Mouse (Mus musculus): ENCODE measurements around the gene Sec24d. TPM values are rescaled to one million over a fixed set of nuclear protein-coding genes. Genes with fewer than 3 reads are reported as not detected.
A peak's percentile ranks its signal among the peaks of the same experiment; 100 is the strongest.
"Not testable (repeated sequence)": the region's sequence is repeated elsewhere in the genome, so short reads cannot be mapped to it uniquely, and the experiment has no call there.

Gene Sec24d
- polyA plus RNA-seq, 1 experiment from 2014 or later = 19.3 TPM

DNA sequence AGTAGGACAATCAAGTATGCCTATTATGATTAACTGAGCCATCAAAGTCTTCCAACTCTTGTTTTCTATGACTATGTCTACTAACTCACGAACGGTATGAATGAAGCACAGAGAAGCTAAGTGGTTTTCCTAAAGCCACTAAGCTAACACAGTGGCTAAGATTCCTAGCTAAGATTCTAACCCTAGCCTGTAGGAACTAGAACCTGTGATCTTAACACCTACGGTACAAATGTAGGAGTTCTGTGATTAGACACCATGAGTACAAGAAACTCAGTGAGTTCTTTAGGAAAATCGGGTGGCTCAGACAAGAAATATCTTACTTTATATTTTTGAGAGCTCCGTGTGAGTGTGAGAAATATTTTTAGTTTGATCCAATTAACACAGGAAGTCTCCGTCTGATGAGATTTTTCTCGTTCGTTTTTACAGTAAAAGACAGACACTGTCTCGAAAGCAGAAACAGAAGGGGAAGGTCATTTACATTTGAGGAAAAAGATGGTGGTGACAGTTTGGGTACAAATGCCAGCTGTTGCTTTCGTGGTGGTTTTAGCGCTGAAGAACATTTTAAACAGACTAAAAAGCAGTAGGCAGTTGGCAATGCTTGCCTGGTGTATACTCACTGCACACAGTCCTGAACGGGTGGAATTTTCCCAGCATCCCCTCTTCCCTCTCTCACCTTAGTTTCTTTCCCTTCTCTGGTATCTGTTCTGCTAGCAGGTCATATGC, 81.0 kb downstream of the Sec24d start:
- 77% methylated on average over 12 of the region's 12 CpGs for WGBS
- H3K27me3 ChIP-seq = no peaks in the 10 kb centered on the region
- peak; percentile 70 for ATAC-seq (replicated peaks)
- no peak overlapping the region for H3K4me3 ChIP-seq
- no peak overlapping the region for H3K27ac ChIP-seq (replicated peaks)
- H3K4me2 ChIP-seq (replicated peaks) = no peak overlapping the region
- H3K4me1 ChIP-seq = no peaks in the 10 kb centered on the region
- H3K9ac ChIP-seq (replicated peaks) = no peak overlapping the region
- no peaks in the 10 kb centered on the region for H3K36me3 ChIP-seq
- H3K9me3 ChIP-seq = no peaks in the 10 kb centered on the region

DNA sequence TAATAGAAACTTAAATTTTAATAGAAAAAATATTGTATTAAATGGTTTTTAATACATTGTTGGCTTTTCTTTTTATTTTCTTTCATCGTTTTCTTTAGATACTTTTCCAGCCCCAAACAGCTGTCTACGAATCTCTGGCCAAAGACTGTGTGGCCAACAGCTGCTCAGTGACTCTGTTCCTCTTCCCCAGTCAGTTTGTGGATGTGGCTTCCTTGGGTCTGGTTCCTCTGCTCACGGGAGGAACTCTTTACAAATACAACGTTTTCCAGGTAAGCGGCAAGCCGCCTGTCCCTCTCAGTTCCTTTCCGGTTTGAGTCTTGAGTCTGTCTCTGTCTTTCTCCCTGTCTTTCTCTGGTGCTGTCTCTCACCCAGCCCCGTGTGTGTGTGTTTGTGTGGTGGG, 83.3 kb downstream of the Sec24d start:
- H3K27me3 ChIP-seq = no peaks in the 10 kb centered on the region
- H3K9me3 ChIP-seq = no peaks in the 10 kb centered on the region
- no peak for ATAC-seq (replicated peaks)
- no peak overlapping the region for H3K27ac ChIP-seq (replicated peaks)
- no peak overlapping the region for H3K4me2 ChIP-seq (replicated peaks)
- no peak overlapping the region for H3K4me3 ChIP-seq
- no peaks in the 10 kb centered on the region for H3K4me1 ChIP-seq
- WGBS = 92% methylated on average over 8 of the region's 8 CpGs
- no peak overlapping the region for H3K9ac ChIP-seq (replicated peaks)
- H3K36me3 ChIP-seq = no peaks in the 10 kb centered on the region

DNA sequence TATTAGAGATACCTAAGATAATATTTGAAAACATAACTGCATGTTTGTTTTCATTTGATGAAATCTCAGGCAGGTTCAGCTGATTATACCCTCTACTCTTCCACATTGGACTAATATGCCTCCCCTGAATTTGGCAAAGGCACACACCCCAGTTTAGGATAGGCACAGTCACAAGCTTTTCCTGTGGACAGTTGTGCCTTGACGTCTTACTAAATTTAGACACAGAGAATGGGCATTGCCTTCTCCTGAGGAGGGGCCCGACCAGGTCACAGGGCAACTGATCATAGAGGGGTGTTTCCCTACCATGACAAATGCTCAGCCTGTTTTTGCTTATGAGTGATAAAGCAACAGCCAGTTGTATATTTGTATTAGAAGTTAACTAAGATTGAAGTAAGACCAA, 84.3 kb downstream of the Sec24d start:
- 84% methylated on average over 2 of the region's 2 CpGs for WGBS
- H3K9ac ChIP-seq (replicated peaks) = no peak overlapping the region
- H3K27ac ChIP-seq (replicated peaks) = no peak overlapping the region
- no peaks in the 10 kb centered on the region for H3K4me1 ChIP-seq
- no peaks in the 10 kb centered on the region for H3K36me3 ChIP-seq
- H3K27me3 ChIP-seq = no peaks in the 10 kb centered on the region
- no peak for ATAC-seq (replicated peaks)
- no peaks in the 10 kb centered on the region for H3K9me3 ChIP-seq
- no peak overlapping the region for H3K4me3 ChIP-seq
- no peak overlapping the region for H3K4me2 ChIP-seq (replicated peaks)

DNA sequence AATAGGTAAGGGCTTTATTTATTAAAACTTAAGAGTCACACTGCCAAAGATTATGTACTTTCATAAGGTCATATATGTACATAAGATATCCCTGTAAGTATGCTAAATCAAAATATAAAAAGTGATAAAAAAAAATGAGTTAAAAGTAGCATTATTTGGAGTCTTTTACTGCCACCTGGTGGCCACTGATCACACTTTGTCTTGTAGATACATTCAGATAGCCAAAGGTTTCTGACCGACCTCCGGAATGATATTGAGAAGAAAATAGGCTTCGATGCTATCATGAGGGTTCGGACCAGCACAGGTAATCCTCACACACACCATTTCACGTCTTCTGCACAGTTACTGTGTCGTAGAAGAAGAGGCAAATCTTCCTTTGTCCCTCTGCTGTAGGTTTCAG, 85.9 kb downstream of the Sec24d start:
- Histone ChIP-seq H3K4me2 (replicated peaks) (no peak overlapping the region), H3K4me3 (no peak overlapping the region), H3K27me3 (no peaks in the 10 kb centered on the region), H3K36me3 (no peaks in the 10 kb centered on the region), H3K9me3 (no peaks in the 10 kb centered on the region), H3K27ac (replicated peaks) (no peak overlapping the region), H3K4me1 (no peaks in the 10 kb centered on the region), H3K9ac (replicated peaks) (no peak overlapping the region)
- ATAC-seq (replicated peaks) = peak; percentile 44
- WGBS = 64% methylated on average over 6 of the region's 6 CpGs

DNA sequence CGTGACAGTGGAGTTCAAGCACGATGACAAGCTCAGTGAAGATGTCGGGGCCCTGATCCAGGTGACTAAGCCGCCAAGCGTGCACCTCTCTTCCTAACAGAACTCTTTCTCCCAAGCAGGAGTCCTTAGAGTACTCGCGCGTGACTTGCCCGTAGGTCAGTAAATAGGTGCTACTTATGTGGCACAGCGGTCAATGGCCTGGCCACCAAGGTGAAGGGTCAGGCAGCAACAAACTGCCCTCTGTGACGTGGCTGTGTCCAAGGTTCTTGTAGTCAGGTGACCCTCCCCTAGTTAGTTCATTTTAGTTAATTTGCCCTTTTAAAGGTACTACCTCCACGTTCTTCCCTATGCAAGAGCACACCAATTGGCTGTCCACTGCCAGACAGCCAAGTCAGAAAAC, 86.4 kb downstream of the Sec24d start:
- Histone ChIP-seq H3K4me3 (no peak overlapping the region), H3K27ac (replicated peaks) (no peak overlapping the region), H3K4me1 (no peaks in the 10 kb centered on the region), H3K4me2 (replicated peaks) (no peak overlapping the region), H3K27me3 (no peaks in the 10 kb centered on the region), H3K9ac (replicated peaks) (no peak overlapping the region), H3K9me3 (no peaks in the 10 kb centered on the region), H3K36me3 (no peaks in the 10 kb centered on the region)
- peak; percentile 33; the same call in 1 of the 2 replicates for ATAC-seq (replicated peaks)
- 92% methylated on average over 12 of the region's 12 CpGs for WGBS

DNA sequence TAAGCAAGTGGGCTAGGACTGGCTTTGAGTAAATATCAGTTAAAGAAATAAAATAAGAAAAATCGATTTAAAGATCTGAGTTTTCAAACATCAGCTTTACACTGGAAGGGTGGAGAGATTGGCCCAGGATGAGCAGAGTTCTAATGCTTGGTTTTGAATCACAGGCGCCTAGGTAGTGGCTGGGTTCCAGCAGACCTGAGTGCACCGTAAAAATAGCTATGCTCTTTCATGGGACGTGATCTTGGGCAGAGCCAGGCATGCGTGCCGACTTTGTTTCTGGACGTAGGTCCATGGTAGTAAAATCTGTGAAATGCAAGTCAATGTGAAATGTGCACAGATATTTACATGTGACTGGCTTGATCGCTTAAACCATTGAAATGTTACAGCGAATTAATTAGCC, 87.1 kb downstream of the Sec24d start:
- Histone ChIP-seq H3K9me3 (no peaks in the 10 kb centered on the region), H3K27ac (replicated peaks) (no peak overlapping the region), H3K4me3 (no peak overlapping the region), H3K4me1 (no peaks in the 10 kb centered on the region), H3K27me3 (no peaks in the 10 kb centered on the region), H3K4me2 (replicated peaks) (no peak overlapping the region), H3K36me3 (no peaks in the 10 kb centered on the region), H3K9ac (replicated peaks) (no peak overlapping the region)
- ATAC-seq (replicated peaks) = no peak
- WGBS = 92% methylated on average over 9 of the region's 9 CpGs

DNA sequence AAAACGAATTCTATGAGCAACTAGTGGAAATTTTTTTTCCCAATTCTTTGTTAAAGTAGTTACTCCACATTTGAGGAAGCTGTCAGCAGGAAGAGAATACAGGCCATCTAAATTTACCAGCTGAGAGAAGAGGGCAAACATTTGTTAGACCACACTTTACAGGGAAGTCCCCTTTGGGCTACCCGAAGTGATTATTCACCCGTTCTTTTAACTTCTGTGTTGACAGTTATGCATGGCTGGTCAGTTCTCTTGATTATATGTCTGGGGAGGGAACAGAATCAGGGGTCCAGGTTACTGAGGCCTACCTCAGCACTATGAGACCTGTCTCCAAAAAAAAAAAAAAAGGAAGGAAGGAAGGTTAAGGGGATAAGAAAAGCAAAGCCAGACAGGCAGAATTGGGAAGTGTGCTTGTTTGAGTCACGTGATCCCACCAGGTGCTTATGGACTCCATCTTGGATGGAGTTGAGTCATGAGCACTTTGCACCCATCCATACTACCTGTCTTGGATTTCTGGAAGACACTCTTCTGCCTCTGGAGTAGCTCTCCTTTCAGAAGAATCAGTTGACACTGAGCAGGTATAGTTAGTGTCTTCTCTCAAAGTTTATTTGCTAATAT, 89.2 kb downstream of the Sec24d start:
- Histone ChIP-seq H3K27ac (replicated peaks) (no peak overlapping the region), H3K4me1 (no peaks in the 10 kb centered on the region), H3K36me3 (no peaks in the 10 kb centered on the region), H3K4me2 (replicated peaks) (no peak overlapping the region), H3K9ac (replicated peaks) (no peak overlapping the region), H3K4me3 (no peak overlapping the region), H3K27me3 (no peaks in the 10 kb centered on the region), H3K9me3 (no peaks in the 10 kb centered on the region)
- WGBS = 87% methylated on average over 4 of the region's 4 CpGs
- ATAC-seq (replicated peaks) = no peak

DNA sequence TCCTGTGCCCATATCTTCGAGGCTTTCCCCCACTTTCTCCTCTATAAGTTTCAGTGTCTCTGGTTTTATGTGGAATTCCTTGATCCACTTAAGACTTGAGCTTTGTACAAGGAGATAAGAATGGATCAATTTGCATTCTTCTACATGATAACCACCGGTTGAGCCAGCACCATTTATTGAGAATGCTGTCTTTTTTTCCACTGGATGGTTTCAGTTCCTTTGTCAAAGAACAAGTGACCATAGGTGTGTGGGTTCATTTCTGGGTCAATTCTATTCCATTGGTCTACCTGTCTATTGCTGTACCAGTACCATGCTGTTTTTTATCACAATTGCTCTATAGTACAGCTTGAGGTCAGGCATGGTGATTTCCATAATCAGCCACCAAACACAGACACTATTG, 99.6 kb downstream of the Sec24d start:
- H3K9me3 ChIP-seq; H3K27ac ChIP-seq (replicated peaks); H3K4me2 ChIP-seq (replicated peaks); ATAC-seq (replicated peaks); H3K9ac ChIP-seq (replicated peaks); H3K4me3 ChIP-seq; H3K4me1 ChIP-seq; H3K27me3 ChIP-seq: not testable (repeated sequence)
- WGBS = 90% methylated on average over 2 of the region's 2 CpGs
- H3K36me3 ChIP-seq = peaks cover 27% of the 10 kb centered on the region

DNA sequence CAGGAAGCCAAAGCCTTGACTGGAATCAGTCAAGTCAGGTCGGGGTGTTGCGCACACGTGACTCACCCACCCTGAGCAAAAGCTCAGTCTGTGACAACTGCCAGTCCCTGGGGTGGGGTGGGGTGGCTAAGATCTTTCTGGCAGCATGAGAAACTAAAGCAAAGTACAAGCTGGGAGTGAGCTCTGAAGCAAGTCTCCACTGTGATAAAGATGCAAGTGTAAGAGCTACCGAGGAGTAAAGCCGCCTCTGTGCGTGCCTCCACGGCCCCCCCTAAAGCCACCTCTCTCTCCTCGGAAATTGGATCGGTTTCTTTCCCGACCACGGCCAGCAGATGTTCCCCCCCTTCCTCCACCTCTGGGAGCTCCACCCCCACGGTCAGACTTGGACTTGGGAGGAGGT, 101.9 kb downstream of the Sec24d start:
- H3K9ac ChIP-seq (replicated peaks) = no peak overlapping the region
- H3K27me3 ChIP-seq = no peaks in the 10 kb centered on the region
- ATAC-seq (replicated peaks) = no peak
- no peak overlapping the region for H3K27ac ChIP-seq (replicated peaks)
- H3K4me2 ChIP-seq (replicated peaks) = no peak overlapping the region
- no peaks in the 10 kb centered on the region for H3K9me3 ChIP-seq
- H3K4me3 ChIP-seq = no peak overlapping the region
- H3K36me3 ChIP-seq = peaks cover 27% of the 10 kb centered on the region
- 87% methylated on average over 12 of the region's 12 CpGs for WGBS
- no peaks in the 10 kb centered on the region for H3K4me1 ChIP-seq

DNA sequence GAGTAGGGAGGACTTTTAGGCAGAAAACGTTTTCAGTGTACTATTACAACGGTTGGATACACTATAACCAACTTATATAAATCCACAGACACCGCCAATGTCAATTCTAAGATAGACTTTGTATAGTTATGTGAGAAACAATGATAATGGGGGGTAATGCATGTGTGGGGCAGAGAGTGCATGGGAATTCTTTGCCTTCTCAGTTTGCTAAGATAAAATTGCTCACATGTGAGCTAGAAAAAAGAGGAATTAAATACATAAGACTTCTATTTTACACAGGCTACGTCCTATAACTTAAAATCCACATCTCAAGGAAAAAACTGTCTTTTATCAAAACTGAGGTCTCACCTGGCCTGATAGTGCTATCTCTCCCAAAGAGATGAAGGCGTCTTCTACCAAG, 103.7 kb downstream of the Sec24d start:
- Histone ChIP-seq H3K27ac (replicated peaks) (no peak overlapping the region), H3K9me3 (no peaks in the 10 kb centered on the region), H3K36me3 (peaks cover 28% of the 10 kb centered on the region), H3K9ac (replicated peaks) (no peak overlapping the region), H3K4me1 (no peaks in the 10 kb centered on the region), H3K4me2 (replicated peaks) (no peak overlapping the region), H3K27me3 (no peaks in the 10 kb centered on the region), H3K4me3 (no peak overlapping the region)
- no peak for ATAC-seq (replicated peaks)
- 97% methylated on average over 5 of the region's 5 CpGs for WGBS

DNA sequence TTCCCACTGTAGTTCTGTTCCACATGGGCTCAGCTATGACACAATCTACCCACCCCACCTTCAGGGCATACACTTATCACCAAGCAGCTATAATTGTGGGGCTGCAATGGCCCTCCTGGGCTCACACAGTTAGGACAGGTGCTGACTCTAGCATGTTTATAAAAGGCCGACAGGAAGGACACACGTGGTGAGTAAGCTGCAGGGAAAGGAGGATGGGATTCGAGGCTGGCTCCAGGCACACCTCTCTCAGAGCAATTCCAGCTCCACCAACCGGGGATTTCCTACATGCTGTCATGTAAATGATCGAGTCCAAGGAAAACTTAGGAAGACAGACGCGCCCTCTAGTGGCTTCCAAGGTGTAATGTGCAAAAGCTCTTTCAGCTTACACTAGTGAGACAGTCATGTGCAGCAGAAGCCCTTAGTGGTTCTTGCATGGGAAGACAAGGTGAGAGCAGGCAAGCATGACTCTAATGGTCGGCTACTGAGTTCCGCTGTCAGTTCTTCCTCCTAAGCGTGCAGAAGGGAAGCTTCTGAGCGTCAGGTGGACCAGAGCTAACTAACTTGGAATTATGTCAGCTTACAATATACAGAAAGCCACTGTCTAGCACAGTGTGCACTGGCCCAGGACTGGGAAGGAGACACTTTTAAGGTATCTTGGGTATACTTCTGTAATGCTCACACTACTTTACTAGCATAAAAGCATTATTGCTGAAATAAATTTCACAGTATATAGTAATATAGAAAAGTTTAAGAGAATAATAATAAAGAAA, 104.7 kb downstream of the Sec24d start:
- Histone ChIP-seq H3K4me1 (no peaks in the 10 kb centered on the region), H3K9me3 (no peaks in the 10 kb centered on the region), H3K9ac (replicated peaks) (no peak overlapping the region), H3K36me3 (peaks cover 32% of the 10 kb centered on the region), H3K27ac (replicated peaks) (no peak overlapping the region), H3K4me3 (no peak overlapping the region), H3K27me3 (no peaks in the 10 kb centered on the region), H3K4me2 (replicated peaks) (no peak overlapping the region)
- ATAC-seq (replicated peaks) = peak; percentile 76
- 34% methylated on average over 11 of the region's 11 CpGs for whole genome bisulfite sequencing

DNA sequence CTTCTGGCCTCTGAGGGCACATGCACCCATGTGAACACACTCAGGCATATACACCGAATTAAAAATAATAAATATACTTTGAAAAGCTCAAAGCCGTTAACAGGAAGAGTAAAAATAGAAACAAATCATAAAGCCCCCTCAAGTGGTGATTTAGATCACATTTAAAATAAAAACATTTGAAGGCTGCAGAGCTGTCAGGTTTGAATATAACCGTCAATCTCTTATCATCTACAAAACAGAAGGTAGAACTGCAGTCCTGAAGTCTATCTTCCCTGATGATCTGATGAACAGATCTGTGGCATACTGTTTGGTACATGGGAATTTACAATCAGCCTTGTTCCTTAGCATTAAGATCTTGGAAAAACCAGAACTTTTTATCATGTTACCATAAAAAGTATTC, 109.3 kb downstream of the Sec24d start:
- no peaks in the 10 kb centered on the region for H3K4me1 ChIP-seq
- H3K9me3 ChIP-seq = no peaks in the 10 kb centered on the region
- WGBS = 99% methylated on average over 3 of the region's 3 CpGs
- H3K4me2 ChIP-seq (replicated peaks) = no peak overlapping the region
- ATAC-seq (replicated peaks) = no peak
- H3K27ac ChIP-seq (replicated peaks) = no peak overlapping the region
- H3K36me3 ChIP-seq = peaks cover 37% of the 10 kb centered on the region
- no peaks in the 10 kb centered on the region for H3K27me3 ChIP-seq
- H3K4me3 ChIP-seq = no peak overlapping the region
- H3K9ac ChIP-seq (replicated peaks) = no peak overlapping the region

All from forebrain, embryonic 15.5 days (tissue).